Mouse (Mus musculus): Measurements from ENCODE around the gene Hnrnpd. TPM values are rescaled to one million over a fixed set of nuclear protein-coding genes. Genes with fewer than 3 reads are reported as not detected.

Gene Hnrnpd
- polyA plus RNA-seq, 1 experiment from 2014 or later: 513 TPM

Other genes with a start within 250 kb of the Hnrnpd start
- gene Rasgef1b, start 249.9 kb downstream of the Hnrnpd start, polyA plus RNA-seq (2016; fragmentation: Nextera tagmentation; extraction: Ambion mirVana): 39.7 and 41.0 TPM in 2 replicates
- gene Vamp9, start 72.7 kb downstream of the Hnrnpd start, polyA plus RNA-seq (2016; fragmentation: Nextera tagmentation; extraction: Ambion mirVana): 0.46 and 0.56 TPM in 2 replicates
- 2.0 and 2.1 TPM in 2 replicates for gene 4930524J08Rik, start 123 bp upstream of the Hnrnpd start, polyA plus RNA-seq (2016; fragmentation: Nextera tagmentation; extraction: Ambion mirVana)
- gene Hnrnpdl, start 60.7 kb upstream of the Hnrnpd start, polyA plus RNA-seq (2016; fragmentation: Nextera tagmentation; extraction: Ambion mirVana): 245 and 268 TPM in 2 replicates
- 40.1 and 40.4 TPM in 2 replicates for gene Enoph1, start 61.0 kb upstream of the Hnrnpd start, polyA plus RNA-seq (2016; fragmentation: Nextera tagmentation; extraction: Ambion mirVana)
- 8.3 and 9.5 TPM in 2 replicates for gene Tmem150c, start 180.9 kb upstream of the Hnrnpd start, polyA plus RNA-seq (2016; fragmentation: Nextera tagmentation; extraction: Ambion mirVana)

Measured in neural tube, embryonic 12.5 days (tissue).